Mouse (Mus musculus) bone marrow, adult 2 months (tissue): Measurements from ENCODE around the gene Plxna4.

Source experiments
- CTCF ChIP-seq: fragments of 200-500 bp; IDR thresholded peaks from 2 replicates; pipeline ENCODE4 v1.5.1; 2011; ENCODE audit warnings: low read length, control low read depth; ENCODE audit not compliant: control insufficient read depth, insufficient read depth
- POLR2A ChIP-seq: fragments of 200-500 bp; IDR thresholded peaks from 2 replicates; pipeline ENCODE4 v1.6.1; 2011; ENCODE audit warnings: low read depth, mild to moderate bottlenecking, control low read depth, low read length, borderline replicate concordance; ENCODE audit not compliant: control insufficient read depth

GRCm38 (mm10) chr6:32384937-32385336 lies 203.1 kb downstream of the Plxna4 start:
- TF ChIP-seq CTCF (no peak), POLR2A (no peak)
